Mouse (Mus musculus): Measurements from ENCODE around the gene Oasl1. TPM values are rescaled to one million over a fixed set of nuclear protein-coding genes. Genes with fewer than 3 reads are reported as not detected.

Gene Oasl1
- polyA plus RNA-seq, 1 experiment from 2014 or later = not detected

DNA sequence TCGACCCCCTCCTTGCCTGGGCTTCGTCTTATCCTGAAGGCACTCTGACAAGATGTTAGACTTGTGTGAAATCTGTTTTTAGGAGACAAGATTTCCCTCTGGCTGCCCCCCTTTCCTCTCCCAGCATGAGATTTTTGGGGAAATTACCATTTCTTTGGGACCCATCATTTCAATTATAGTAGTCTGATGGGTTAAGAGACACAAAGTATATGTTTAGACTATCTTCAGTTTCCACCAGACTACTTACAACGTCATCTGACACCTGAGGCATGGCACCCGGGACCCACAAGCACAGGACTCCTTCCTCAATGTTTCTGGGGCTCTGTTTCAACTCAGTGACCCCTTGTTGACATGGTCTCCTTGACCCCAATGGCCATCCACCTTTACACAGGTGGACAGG lies 27.5 kb upstream of the Oasl1 start:
- WGBS = 87% methylated on average over 4 of the region's 4 CpGs

GRCm38 (mm10) chr5:114896688-114897373 lies 26.2 kb upstream of the Oasl1 start, which contains the start of gene Oasl2:
Oasl2 (plus strand) TSS chr5:114896936.
- H3K4me2 ChIP-seq = no peak within 1 kb of the TSS
- no peaks in the 10 kb centered on the region for H3K36me3 ChIP-seq (ENCODE audit: control insufficient read depth, insufficient read depth, low read length)
- no peak within 1 kb of the TSS for H3K27ac ChIP-seq (ENCODE audit: low read depth, low read length)
- H3K9me3 ChIP-seq (ENCODE audit: control insufficient read depth, low read length) = no peaks in the 10 kb centered on the region
- H3K4me1 ChIP-seq (ENCODE audit: control insufficient read depth, insufficient read depth, low read length) = no peaks in the 10 kb centered on the region
- no peak for DNase-seq (ENCODE audit: low spot score, missing footprints)
- H3K4me3 ChIP-seq (ENCODE audit: low read depth, low read length) = no peak within 1 kb of the TSS
- H3K27me3 ChIP-seq (ENCODE audit: control insufficient read depth, insufficient read depth, low read length) = no peaks in the 10 kb centered on the region
- 76% methylated on average over 13 of the region's 13 CpGs for WGBS
- H3K9ac ChIP-seq (ENCODE audit: low read length) = no peak within 1 kb of the TSS
- no peak for ATAC-seq (ENCODE audit: low FRiP score)

More for the DNA sequence above, 27.5 kb upstream of the Oasl1 start:
- Histone ChIP-seq H3K36me3 (ENCODE audit: control insufficient read depth, insufficient read depth, low read length) (no peaks in the 10 kb centered on the region), H3K27me3 (ENCODE audit: control insufficient read depth, insufficient read depth, low read length) (no peaks in the 10 kb centered on the region), H3K4me2 (no peak overlapping the region), H3K4me1 (ENCODE audit: control insufficient read depth, insufficient read depth, low read length) (no peaks in the 10 kb centered on the region), H3K9me3 (ENCODE audit: control insufficient read depth, low read length) (no peaks in the 10 kb centered on the region), H3K27ac (ENCODE audit: low read depth, low read length) (no peak overlapping the region), H3K4me3 (ENCODE audit: low read depth, low read length) (no peak overlapping the region), H3K9ac (ENCODE audit: low read length) (no peak overlapping the region)
- DNase-seq (ENCODE audit: low spot score, missing footprints) (no peak), ATAC-seq (ENCODE audit: low FRiP score) (no peak)

- Histone ChIP-seq H3K27me3 (ENCODE audit: control insufficient read depth, insufficient read depth, low read length) (no peaks in the 10 kb centered on the region), H3K4me1 (ENCODE audit: control insufficient read depth, insufficient read depth, low read length) (no peaks in the 10 kb centered on the region), H3K4me3 (ENCODE audit: low read depth, low read length) (no peak overlapping the region), H3K9ac (ENCODE audit: low read length) (no peak overlapping the region), H3K9me3 (ENCODE audit: control insufficient read depth, low read length) (no peaks in the 10 kb centered on the region), H3K4me2 (no peak overlapping the region), H3K27ac (ENCODE audit: low read depth, low read length) (no peak overlapping the region), H3K36me3 (ENCODE audit: control insufficient read depth, insufficient read depth, low read length) (no peaks in the 10 kb centered on the region)
- WGBS = 14% methylated on average over 7 of the region's 7 CpGs
- peak; percentile 83 for DNase-seq (ENCODE audit: low spot score, missing footprints)
- ATAC-seq (ENCODE audit: low FRiP score) = no peak
These were observed 25.7 kb upstream of the Oasl1 start for GRCm38 (mm10) chr5:114897374-114897793.

DNA sequence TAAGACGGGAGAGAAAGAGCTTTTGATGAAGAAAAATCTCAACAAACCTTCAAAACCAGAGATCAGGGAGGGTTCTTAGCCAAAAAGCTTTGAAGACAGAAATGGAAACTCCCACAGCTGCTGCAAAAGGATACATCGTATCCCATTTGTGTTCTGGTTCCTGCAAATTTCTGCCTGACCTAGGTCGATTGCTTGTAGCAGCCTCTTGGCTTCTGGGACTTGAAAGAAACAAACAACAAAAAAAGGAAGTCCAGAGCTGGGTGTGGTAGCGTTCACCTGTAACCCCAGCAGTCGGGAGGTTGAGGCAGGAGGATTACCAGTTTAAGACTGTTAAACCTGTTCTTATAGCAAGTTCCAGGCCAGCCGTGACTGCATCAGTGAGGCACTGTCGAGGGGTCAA lies 24.2 kb upstream of the Oasl1 start:
- H3K9me3 ChIP-seq (ENCODE audit: control insufficient read depth, low read length) = no peaks in the 10 kb centered on the region
- no peak overlapping the region for H3K9ac ChIP-seq (ENCODE audit: low read length)
- 83% methylated on average over 7 of the region's 7 CpGs for WGBS
- H3K4me1 ChIP-seq (ENCODE audit: control insufficient read depth, insufficient read depth, low read length) = no peaks in the 10 kb centered on the region
- no peak for DNase-seq (ENCODE audit: low spot score, missing footprints)
- H3K4me3 ChIP-seq (ENCODE audit: low read depth, low read length) = no peak overlapping the region
- H3K4me2 ChIP-seq = no peak overlapping the region
- no peaks in the 10 kb centered on the region for H3K36me3 ChIP-seq (ENCODE audit: control insufficient read depth, insufficient read depth, low read length)
- H3K27me3 ChIP-seq (ENCODE audit: control insufficient read depth, insufficient read depth, low read length) = no peaks in the 10 kb centered on the region
- H3K27ac ChIP-seq (ENCODE audit: low read depth, low read length) = no peak overlapping the region
- ATAC-seq (ENCODE audit: low FRiP score) = no peak

GRCm38 (mm10) chr5:114902413-114902812 lies 20.6 kb upstream of the Oasl1 start:
- Histone ChIP-seq H3K9me3 (ENCODE audit: control insufficient read depth, low read length) (no peaks in the 10 kb centered on the region), H3K9ac (ENCODE audit: low read length) (no peak overlapping the region), H3K4me2 (no peak overlapping the region), H3K27me3 (ENCODE audit: control insufficient read depth, insufficient read depth, low read length) (no peaks in the 10 kb centered on the region), H3K4me1 (ENCODE audit: control insufficient read depth, insufficient read depth, low read length) (no peaks in the 10 kb centered on the region), H3K36me3 (ENCODE audit: control insufficient read depth, insufficient read depth, low read length) (no peaks in the 10 kb centered on the region), H3K27ac (ENCODE audit: low read depth, low read length) (no peak overlapping the region), H3K4me3 (ENCODE audit: low read depth, low read length) (no peak overlapping the region)
- ATAC-seq (ENCODE audit: low FRiP score) (no peak), DNase-seq (ENCODE audit: low spot score, missing footprints) (peak; percentile 91)
- 26% methylated on average over 1 of the region's 1 CpGs for WGBS

- H3K9ac ChIP-seq (ENCODE audit: low read length) = no peak overlapping the region
- H3K36me3 ChIP-seq (ENCODE audit: control insufficient read depth, insufficient read depth, low read length) = no peaks in the 10 kb centered on the region; the same call in 1 of the 2 replicates
- no peaks in the 10 kb centered on the region for H3K9me3 ChIP-seq (ENCODE audit: control insufficient read depth, low read length)
- DNase-seq (ENCODE audit: low spot score, missing footprints) (no peak), ATAC-seq (ENCODE audit: low FRiP score) (no peak)
- no peaks in the 10 kb centered on the region for H3K4me1 ChIP-seq (ENCODE audit: control insufficient read depth, insufficient read depth, low read length)
- no peaks in the 10 kb centered on the region for H3K27me3 ChIP-seq (ENCODE audit: control insufficient read depth, insufficient read depth, low read length)
- H3K4me3 ChIP-seq (ENCODE audit: low read depth, low read length) = no peak overlapping the region
- no peak overlapping the region for H3K4me2 ChIP-seq
- WGBS = 53% methylated on average over 13 of the region's 13 CpGs
- no peak overlapping the region for H3K27ac ChIP-seq (ENCODE audit: low read depth, low read length)
These were observed 14.3 kb upstream of the Oasl1 start for GRCm38 (mm10) chr5:114908598-114909305.

DNA sequence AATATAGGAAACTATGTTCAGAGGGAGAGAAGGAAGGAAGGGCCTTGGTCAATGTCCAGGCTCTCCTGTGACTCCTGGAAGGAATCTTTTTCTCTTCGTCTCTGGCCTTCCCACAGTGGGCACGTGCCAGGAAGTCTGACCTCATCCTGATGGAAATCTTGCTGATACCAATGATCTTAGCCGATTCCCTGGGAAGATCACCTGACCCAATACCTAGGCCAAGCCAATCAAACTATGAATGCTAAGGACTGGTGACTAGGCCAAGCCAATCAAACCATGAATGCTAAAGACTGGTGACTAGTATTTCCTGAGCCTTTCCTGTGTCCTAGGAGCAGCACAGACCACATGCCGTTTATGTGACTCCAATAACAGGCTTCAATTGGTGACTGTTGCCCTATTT lies 9.4 kb upstream of the Oasl1 start:
- Histone ChIP-seq H3K4me3 (ENCODE audit: low read depth, low read length) (no peak overlapping the region), H3K27ac (ENCODE audit: low read depth, low read length) (no peak overlapping the region), H3K36me3 (ENCODE audit: control insufficient read depth, insufficient read depth, low read length) (no peaks in the 10 kb centered on the region; the same call in 1 of the 2 replicates), H3K9ac (ENCODE audit: low read length) (no peak overlapping the region), H3K4me2 (no peak overlapping the region), H3K27me3 (ENCODE audit: control insufficient read depth, insufficient read depth, low read length) (no peaks in the 10 kb centered on the region), H3K4me1 (ENCODE audit: control insufficient read depth, insufficient read depth, low read length) (no peaks in the 10 kb centered on the region), H3K9me3 (ENCODE audit: control insufficient read depth, low read length) (no peaks in the 10 kb centered on the region)
- ATAC-seq (ENCODE audit: low FRiP score) (no peak), DNase-seq (ENCODE audit: low spot score, missing footprints) (no peak)
- WGBS = 66% methylated on average over 4 of the region's 4 CpGs

- DNase-seq (ENCODE audit: low spot score, missing footprints) (no peak), ATAC-seq (ENCODE audit: low FRiP score) (no peak)
- Histone ChIP-seq H3K36me3 (ENCODE audit: control insufficient read depth, insufficient read depth, low read length) (no peaks in the 10 kb centered on the region; the same call in 1 of the 2 replicates), H3K27me3 (ENCODE audit: control insufficient read depth, insufficient read depth, low read length) (no peaks in the 10 kb centered on the region), H3K27ac (ENCODE audit: low read depth, low read length) (no peak overlapping the region), H3K4me3 (ENCODE audit: low read depth, low read length) (no peak overlapping the region), H3K4me2 (no peak overlapping the region), H3K4me1 (ENCODE audit: control insufficient read depth, insufficient read depth, low read length) (no peaks in the 10 kb centered on the region), H3K9ac (ENCODE audit: low read length) (no peak overlapping the region), H3K9me3 (ENCODE audit: control insufficient read depth, low read length) (no peaks in the 10 kb centered on the region)
- 83% methylated on average over 8 of the region's 8 CpGs for WGBS
These were observed 8.2 kb upstream of the Oasl1 start for GRCm38 (mm10) chr5:114914855-114915254.

GRCm38 (mm10) chr5:114915854-114916253 lies 7.2 kb upstream of the Oasl1 start:
- H3K27me3 ChIP-seq (ENCODE audit: control insufficient read depth, insufficient read depth, low read length) = no peaks in the 10 kb centered on the region
- no peak for ATAC-seq (ENCODE audit: low FRiP score)
- H3K4me3 ChIP-seq (ENCODE audit: low read depth, low read length) = no peak overlapping the region
- no peaks in the 10 kb centered on the region; the same call in 1 of the 2 replicates for H3K36me3 ChIP-seq (ENCODE audit: control insufficient read depth, insufficient read depth, low read length)
- H3K9me3 ChIP-seq (ENCODE audit: control insufficient read depth, low read length) = no peaks in the 10 kb centered on the region
- H3K4me1 ChIP-seq (ENCODE audit: control insufficient read depth, insufficient read depth, low read length) = no peaks in the 10 kb centered on the region
- WGBS = 81% methylated on average over 5 of the region's 5 CpGs
- H3K4me2 ChIP-seq = no peak overlapping the region
- no peak for DNase-seq (ENCODE audit: low spot score, missing footprints)
- no peak overlapping the region for H3K9ac ChIP-seq (ENCODE audit: low read length)
- no peak overlapping the region for H3K27ac ChIP-seq (ENCODE audit: low read depth, low read length)
